Mouse (Mus musculus): Measurements from ENCODE around the gene Lemd2. TPM values are rescaled to one million over a fixed set of nuclear protein-coding genes. Genes with fewer than 3 reads are reported as not detected.

Gene Lemd2
- polyA plus RNA-seq, 1 experiment from 2014 or later = 12.8 TPM

DNA sequence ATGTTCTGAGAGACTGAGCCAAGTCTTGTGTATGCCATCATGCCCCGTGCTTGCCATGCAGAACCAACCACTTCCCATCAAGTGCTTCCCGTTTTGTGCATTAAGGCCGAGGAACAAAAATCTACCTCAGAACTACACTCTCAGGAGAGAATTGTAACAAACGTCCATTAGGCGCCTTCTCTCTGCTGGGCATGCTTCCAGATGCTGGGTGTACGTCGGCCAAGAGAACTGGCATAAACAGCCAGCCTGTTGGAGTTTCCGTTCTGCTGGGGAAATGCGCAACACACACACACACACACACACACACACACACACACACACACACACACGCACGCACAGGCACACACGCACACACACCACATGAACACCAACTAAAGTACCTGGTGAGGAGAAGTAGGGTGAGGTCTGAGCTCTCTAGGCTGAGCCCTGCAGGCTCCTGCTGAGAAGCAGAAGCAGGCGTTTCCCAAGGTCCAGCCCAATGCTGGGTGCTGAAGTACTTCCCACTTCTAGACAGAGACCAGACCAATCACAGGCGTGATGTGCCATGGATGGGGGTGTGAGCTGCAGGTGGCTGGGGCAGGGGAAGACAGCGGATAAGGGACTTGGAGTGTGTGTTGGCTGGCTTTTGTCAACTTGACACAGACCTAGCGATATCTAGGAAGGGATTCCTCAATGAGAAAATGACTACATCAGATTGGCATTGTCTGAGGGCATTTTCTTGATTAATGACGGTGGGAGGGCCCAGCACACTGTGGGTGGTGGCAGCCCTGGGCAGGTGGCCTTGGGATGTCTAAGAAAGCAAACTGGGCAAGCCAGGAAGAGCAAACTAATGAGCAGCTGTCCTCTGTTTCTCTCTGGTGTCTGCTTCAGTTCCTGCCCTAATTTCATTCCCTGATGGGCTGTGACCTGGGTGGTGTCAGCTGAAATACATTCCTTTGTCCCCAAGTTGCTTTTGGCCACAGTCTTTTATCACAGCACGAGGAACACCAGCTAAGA is 38.2 kb upstream of the Lemd2 start:
- Histone ChIP-seq H3K9me3 (ENCODE audit: control insufficient read depth, low read length) (no peaks in the 10 kb centered on the region), H3K27me3 (ENCODE audit: control insufficient read depth, insufficient read depth, low read length) (peaks cover 3% of the 10 kb centered on the region; the same call in 1 of the 2 replicates), H3K4me1 (ENCODE audit: control insufficient read depth in 2 of 2, insufficient read depth in 2 of 2, low read length in 2 of 2) (peaks cover 41 to 48% of the 10 kb centered on the region in 2 experiments), H3K9ac (ENCODE audit: low read length) (no peak overlapping the region), H3K4me2 (ENCODE audit: low read length) (peak overlapping the region; percentile 30), H3K27ac (replicated peaks in 1 of 2; ENCODE audit: control insufficient read depth in 1 of 2, insufficient read depth in 1 of 2, low read depth in 2 of 2, low read length in 2 of 2) (peak overlapping the region; percentile 21 to 27; a peak in 3 of 4 replicates), H3K4me3 (ENCODE audit: control insufficient read depth in 1 of 2, insufficient read depth in 1 of 2, low read depth in 1 of 2, low read length in 2 of 2) (no peak overlapping the region; a peak in 1 of 4 replicates), H3K36me3 (ENCODE audit: control insufficient read depth, insufficient read depth, low read length) (no peaks in the 10 kb centered on the region)
- peak; percentile 54 for ATAC-seq (ENCODE audit: insufficient number of reproducible peaks, insufficient read depth, low FRiP score, low read depth)
- 46% methylated on average over 18 of the region's 18 CpGs for WGBS

DNA sequence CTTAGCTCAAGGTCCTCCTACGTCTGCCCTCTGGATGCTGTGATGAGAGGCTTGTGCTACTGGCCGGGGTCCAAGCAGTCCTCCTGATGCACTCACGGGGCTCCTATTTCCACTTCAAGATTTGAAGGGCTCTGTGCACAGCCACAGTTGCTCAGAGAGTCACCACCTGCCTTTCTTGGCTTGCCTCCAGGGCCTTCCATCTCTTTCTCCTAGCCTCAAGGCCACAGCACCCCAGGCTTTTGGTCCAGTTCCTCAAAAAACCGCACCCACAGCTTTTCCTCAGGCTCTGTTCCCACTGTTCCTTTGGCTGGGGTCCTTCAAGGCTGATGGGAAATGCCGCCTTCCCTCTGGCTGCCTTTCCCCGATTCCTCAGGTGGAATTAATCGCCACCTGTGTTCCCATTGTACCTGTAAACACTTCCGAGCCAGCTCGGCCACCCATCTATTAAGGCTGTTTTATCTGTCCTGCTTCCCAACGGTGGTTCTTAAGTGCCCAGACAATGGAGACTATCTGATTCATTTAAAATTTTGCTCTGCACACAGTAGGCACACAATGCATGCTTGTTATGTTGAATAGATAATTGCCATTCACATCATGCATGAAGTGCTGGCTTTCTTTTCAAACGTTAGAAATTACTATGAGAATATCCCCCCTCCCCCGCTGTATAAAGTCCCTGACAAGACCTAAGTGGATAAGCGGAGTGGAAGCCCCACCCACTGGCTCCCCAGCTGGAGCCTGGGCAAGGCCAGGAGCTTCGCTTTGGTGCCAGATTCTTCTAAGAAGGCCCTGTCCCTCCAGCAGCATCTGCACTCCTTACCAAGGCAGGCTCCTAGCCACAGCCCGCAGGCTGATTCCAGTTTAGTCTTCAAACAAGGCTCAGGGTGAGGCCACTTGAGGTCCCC is 36.5 kb upstream of the Lemd2 start:
- WGBS = 30% methylated on average over 15 of the region's 15 CpGs

GRCm38 (mm10) chr17:27239941-27240340 is 35.7 kb upstream of the Lemd2 start:
- Histone ChIP-seq H3K36me3 (ENCODE audit: control insufficient read depth, insufficient read depth, low read length) (no peaks in the 10 kb centered on the region), H3K27me3 (ENCODE audit: control insufficient read depth, insufficient read depth, low read length) (peaks cover 16% of the 10 kb centered on the region), H3K4me3 (ENCODE audit: control insufficient read depth in 1 of 2, insufficient read depth in 1 of 2, low read depth in 1 of 2, low read length in 2 of 2) (no peak overlapping the region), H3K4me1 (ENCODE audit: control insufficient read depth in 2 of 2, insufficient read depth in 2 of 2, low read length in 2 of 2) (peaks cover 27 to 32% of the 10 kb centered on the region in 2 experiments), H3K9ac (ENCODE audit: low read length) (no peak overlapping the region), H3K4me2 (ENCODE audit: low read length) (no peak overlapping the region), H3K27ac (replicated peaks in 1 of 2; ENCODE audit: control insufficient read depth in 1 of 2, insufficient read depth in 1 of 2, low read depth in 2 of 2, low read length in 2 of 2) (no peak overlapping the region; a peak in 1 of 4 replicates), H3K9me3 (ENCODE audit: control insufficient read depth, low read length) (no peaks in the 10 kb centered on the region)
- 90% methylated on average over 5 of the region's 5 CpGs for WGBS
- no peak for ATAC-seq (ENCODE audit: insufficient number of reproducible peaks, insufficient read depth, low FRiP score, low read depth)

More for the DNA sequence above, 36.5 kb upstream of the Lemd2 start:
- Histone ChIP-seq H3K4me2 (ENCODE audit: low read length) (peak overlapping the region; percentile 5; the same call in 1 of the 2 replicates), H3K9ac (ENCODE audit: low read length) (no peak overlapping the region), H3K4me3 (ENCODE audit: control insufficient read depth in 1 of 2, insufficient read depth in 1 of 2, low read depth in 1 of 2, low read length in 2 of 2) (no peak overlapping the region), H3K27ac (replicated peaks in 1 of 2; ENCODE audit: control insufficient read depth in 1 of 2, insufficient read depth in 1 of 2, low read depth in 2 of 2, low read length in 2 of 2) (no peak overlapping the region), H3K27me3 (ENCODE audit: control insufficient read depth, insufficient read depth, low read length) (peaks cover 15% of the 10 kb centered on the region), H3K36me3 (ENCODE audit: control insufficient read depth, insufficient read depth, low read length) (no peaks in the 10 kb centered on the region), H3K4me1 (ENCODE audit: control insufficient read depth in 2 of 2, insufficient read depth in 2 of 2, low read length in 2 of 2) (peaks cover 36 to 41% of the 10 kb centered on the region in 2 experiments), H3K9me3 (ENCODE audit: control insufficient read depth, low read length) (no peaks in the 10 kb centered on the region)
- ATAC-seq (ENCODE audit: insufficient number of reproducible peaks, insufficient read depth, low FRiP score, low read depth) = peak; percentile 44

GRCm38 (mm10) chr17:27238637-27239036 is 34.4 kb upstream of the Lemd2 start:
- H3K9me3 ChIP-seq (ENCODE audit: control insufficient read depth, low read length) = no peaks in the 10 kb centered on the region
- no peak overlapping the region for H3K27ac ChIP-seq (replicated peaks in 1 of 2; ENCODE audit: control insufficient read depth in 1 of 2, insufficient read depth in 1 of 2, low read depth in 2 of 2, low read length in 2 of 2)
- ATAC-seq (ENCODE audit: insufficient number of reproducible peaks, insufficient read depth, low FRiP score, low read depth) = no peak
- H3K4me3 ChIP-seq (ENCODE audit: control insufficient read depth in 1 of 2, insufficient read depth in 1 of 2, low read depth in 1 of 2, low read length in 2 of 2) = no peak overlapping the region
- H3K36me3 ChIP-seq (ENCODE audit: control insufficient read depth, insufficient read depth, low read length) = no peaks in the 10 kb centered on the region
- H3K4me1 ChIP-seq (ENCODE audit: control insufficient read depth in 2 of 2, insufficient read depth in 2 of 2, low read length in 2 of 2) = peaks cover 22 to 28% of the 10 kb centered on the region in 2 experiments
- peaks cover 16% of the 10 kb centered on the region for H3K27me3 ChIP-seq (ENCODE audit: control insufficient read depth, insufficient read depth, low read length)
- WGBS = 64% methylated on average over 8 of the region's 8 CpGs
- no peak overlapping the region for H3K9ac ChIP-seq (ENCODE audit: low read length)
- H3K4me2 ChIP-seq (ENCODE audit: low read length) = no peak overlapping the region

GRCm38 (mm10) chr17:27237731-27238130 is 33.5 kb upstream of the Lemd2 start:
- H3K27me3 ChIP-seq (ENCODE audit: control insufficient read depth, insufficient read depth, low read length) = peaks cover 16% of the 10 kb centered on the region
- no peak overlapping the region for H3K9ac ChIP-seq (ENCODE audit: low read length)
- no peak overlapping the region for H3K4me3 ChIP-seq (ENCODE audit: control insufficient read depth in 1 of 2, insufficient read depth in 1 of 2, low read depth in 1 of 2, low read length in 2 of 2)
- H3K27ac ChIP-seq (replicated peaks in 1 of 2; ENCODE audit: control insufficient read depth in 1 of 2, insufficient read depth in 1 of 2, low read depth in 2 of 2, low read length in 2 of 2) = no peak overlapping the region
- no peak for ATAC-seq (ENCODE audit: insufficient number of reproducible peaks, insufficient read depth, low FRiP score, low read depth)
- no peak overlapping the region for H3K4me2 ChIP-seq (ENCODE audit: low read length)
- WGBS = 62% methylated on average over 8 of the region's 8 CpGs
- no peaks in the 10 kb centered on the region for H3K9me3 ChIP-seq (ENCODE audit: control insufficient read depth, low read length)
- H3K4me1 ChIP-seq (ENCODE audit: control insufficient read depth in 2 of 2, insufficient read depth in 2 of 2, low read length in 2 of 2) = peaks cover 21 to 26% of the 10 kb centered on the region in 2 experiments
- H3K36me3 ChIP-seq (ENCODE audit: control insufficient read depth, insufficient read depth, low read length) = no peaks in the 10 kb centered on the region

DNA sequence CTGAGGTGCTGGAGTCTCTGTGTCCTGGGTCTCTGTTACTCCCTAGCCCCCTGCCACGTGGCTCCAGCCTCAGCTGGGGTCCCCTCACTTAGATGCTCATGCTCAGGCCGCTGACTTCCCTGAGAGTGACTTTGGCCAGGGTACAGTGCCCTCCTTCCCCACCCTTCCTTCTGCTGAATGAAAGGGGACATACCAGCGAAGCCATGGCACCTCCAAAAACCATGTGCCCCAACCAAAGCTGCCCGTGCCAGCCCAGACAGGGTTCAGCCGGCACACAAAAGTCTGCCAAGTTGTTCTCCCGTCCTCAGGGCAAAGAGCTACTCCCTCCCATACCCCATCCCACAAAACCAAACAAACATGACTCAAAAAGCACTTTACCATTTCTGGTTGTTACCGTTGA is 29.0 kb upstream of the Lemd2 start:
- WGBS = 69% methylated on average over 7 of the region's 7 CpGs
- Histone ChIP-seq H3K9me3 (ENCODE audit: control insufficient read depth, low read length) (no peaks in the 10 kb centered on the region), H3K4me3 (ENCODE audit: control insufficient read depth in 1 of 2, insufficient read depth in 1 of 2, low read depth in 1 of 2, low read length in 2 of 2) (no peak overlapping the region), H3K36me3 (ENCODE audit: control insufficient read depth, insufficient read depth, low read length) (no peaks in the 10 kb centered on the region), H3K9ac (ENCODE audit: low read length) (no peak overlapping the region), H3K27me3 (ENCODE audit: control insufficient read depth, insufficient read depth, low read length) (peaks cover 43% of the 10 kb centered on the region), H3K27ac (replicated peaks in 1 of 2; ENCODE audit: control insufficient read depth in 1 of 2, insufficient read depth in 1 of 2, low read depth in 2 of 2, low read length in 2 of 2) (no peak overlapping the region), H3K4me1 (ENCODE audit: control insufficient read depth in 2 of 2, insufficient read depth in 2 of 2, low read length in 2 of 2) (no peaks in the 10 kb centered on the region), H3K4me2 (ENCODE audit: low read length) (no peak overlapping the region)
- no peak for ATAC-seq (ENCODE audit: insufficient number of reproducible peaks, insufficient read depth, low FRiP score, low read depth)

GRCm38 (mm10) chr17:27232176-27232575 is 27.9 kb upstream of the Lemd2 start:
- Histone ChIP-seq H3K4me3 (ENCODE audit: control insufficient read depth in 1 of 2, insufficient read depth in 1 of 2, low read depth in 1 of 2, low read length in 2 of 2) (no peak overlapping the region), H3K27me3 (ENCODE audit: control insufficient read depth, insufficient read depth, low read length) (peaks cover 51% of the 10 kb centered on the region), H3K4me2 (ENCODE audit: low read length) (no peak overlapping the region), H3K27ac (replicated peaks in 1 of 2; ENCODE audit: control insufficient read depth in 1 of 2, insufficient read depth in 1 of 2, low read depth in 2 of 2, low read length in 2 of 2) (no peak overlapping the region), H3K36me3 (ENCODE audit: control insufficient read depth, insufficient read depth, low read length) (no peaks in the 10 kb centered on the region), H3K9me3 (ENCODE audit: control insufficient read depth, low read length) (no peaks in the 10 kb centered on the region), H3K4me1 (ENCODE audit: control insufficient read depth in 2 of 2, insufficient read depth in 2 of 2, low read length in 2 of 2) (no peaks in the 10 kb centered on the region), H3K9ac (ENCODE audit: low read length) (no peak overlapping the region)
- no peak for ATAC-seq (ENCODE audit: insufficient number of reproducible peaks, insufficient read depth, low FRiP score, low read depth)
- WGBS = 78% methylated on average over 3 of the region's 3 CpGs
